38 mouse cellular contexts compared by ENCODE assay signal in the genomic region with DNA sequence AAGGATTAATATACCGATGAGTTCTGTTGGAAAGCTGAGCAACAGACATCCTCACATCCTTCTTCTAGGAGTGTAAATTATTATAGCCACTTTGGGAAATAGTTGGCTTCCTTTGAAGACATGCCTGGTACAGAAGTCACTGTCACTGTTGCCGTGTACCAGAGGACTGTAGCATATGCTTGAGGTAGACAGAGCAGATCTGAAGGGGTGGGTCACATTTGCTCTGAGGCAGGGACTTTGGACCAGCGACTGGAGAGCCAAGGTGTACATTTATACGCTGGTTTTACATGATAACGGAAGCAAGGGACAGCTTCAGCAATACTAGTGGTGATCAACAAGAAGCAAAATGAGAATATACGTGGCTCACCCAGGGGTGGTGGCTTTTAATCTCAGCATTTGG. TPM values are rescaled to one million over a fixed set of nuclear protein-coding genes. Genes with fewer than 3 reads are reported as not detected.
"Had no signal": no experiment of that assay in that cellular context is flagged by ENCODE, and none has a peak within 500 bp of the region (broad histone marks: within the 10 kb centered on the region; RNA-seq: fewer than 3 reads in every experiment).

No protein-coding gene starts in this region.

- H3K9me3 ChIP-seq: embryonic facial prominence, embryonic 12.5 days; embryonic facial prominence, embryonic 15.5 days; forebrain, embryonic 12.5 days had no signal

- H3K4me3 ChIP-seq: embryonic facial prominence, embryonic 10.5 days; embryonic facial prominence, embryonic 12.5 days; embryonic facial prominence, embryonic 13.5 days; embryonic facial prominence, embryonic 15.5 days; erythroblast, embryonic 14.5 days; forebrain, embryonic 10.5 days; forebrain, embryonic 12.5 days; forebrain, embryonic 13.5 days; forebrain, embryonic 15.5 days; gastrocnemius, adult 2 months had no signal

- H3K9ac ChIP-seq: embryonic facial prominence, embryonic 12.5 days; embryonic facial prominence, embryonic 13.5 days; embryonic facial prominence, embryonic 15.5 days; forebrain, embryonic 12.5 days; forebrain, embryonic 13.5 days; forebrain, embryonic 15.5 days; forebrain, postnatal 0 days had no signal

- DNase-seq: cerebellum, adult 18-20 months; cerebellum, adult 2 months; cerebellum, adult 8-10 months; cerebellum, adult 9-10 months; cerebellum, adult 9-11 months; cerebellum, postnatal 10 days; cerebellum, postnatal 14 days; cerebellum, postnatal 25 days; cerebellum, postnatal 36 days; embryo, embryonic 11 days; forebrain, postnatal 0 days; gastrocnemius, adult 2 months; gastrocnemius, postnatal 10 days; gastrocnemius, postnatal 14 days; gastrocnemius, postnatal 25 days; gastrocnemius, postnatal 36 days; heart, adult 11 months had no signal

- H3K27ac ChIP-seq: embryonic facial prominence, embryonic 10.5 days; embryonic facial prominence, embryonic 12.5 days; embryonic facial prominence, embryonic 13.5 days; embryonic facial prominence, embryonic 15.5 days; forebrain, embryonic 10.5 days; forebrain, embryonic 12.5 days; forebrain, embryonic 13.5 days; forebrain, embryonic 15.5 days; gastrocnemius, adult 2 months had no signal

- H3K27me3 ChIP-seq: embryonic facial prominence, embryonic 12.5 days; embryonic facial prominence, embryonic 13.5 days; embryonic facial prominence, embryonic 15.5 days; forebrain, embryonic 12.5 days; forebrain, embryonic 13.5 days; forebrain, embryonic 15.5 days had no signal

- ATAC-seq: forebrain, embryonic 13.5 days; forebrain, embryonic 14.5 days; forebrain, embryonic 15.5 days; forebrain, embryonic 16.5 days; forebrain, postnatal 0 days had no signal

- H3K4me2 ChIP-seq: embryonic facial prominence, embryonic 12.5 days; embryonic facial prominence, embryonic 13.5 days; embryonic facial prominence, embryonic 15.5 days; forebrain, embryonic 12.5 days; forebrain, embryonic 13.5 days; forebrain, embryonic 15.5 days had no signal

- H3K4me1 ChIP-seq: embryonic facial prominence, embryonic 10.5 days; embryonic facial prominence, embryonic 12.5 days; embryonic facial prominence, embryonic 13.5 days; forebrain, embryonic 10.5 days; forebrain, embryonic 12.5 days; forebrain, embryonic 13.5 days; forebrain, embryonic 15.5 days had no signal

RNA-seq across cellular contexts. Expression of a gene that starts 34.6 kb away (rescaled TPM):
- total RNA-seq: gastrocnemius, adult 18-20 months; gastrocnemius, adult 8-10 months; gastrocnemius, postnatal 14 days; gastrocnemius, postnatal 25 days; gastrocnemius, postnatal 36 days; granulocyte monocyte progenitor cell, adult 5-6 weeks had no signal
- polyA plus RNA-seq: cerebellum, adult 2 months; cortical plate, adult 2 months; embryonic facial prominence, embryonic 10.5 days; embryonic facial prominence, embryonic 11.5 days; embryonic facial prominence, embryonic 12.5 days; embryonic facial prominence, embryonic 13.5 days; embryonic facial prominence, embryonic 14.5 days; embryonic facial prominence, embryonic 15.5 days; erythroblast, embryonic 14.5 days; forebrain, embryonic 10.5 days; forebrain, embryonic 11.5 days; forebrain, embryonic 12.5 days; forebrain, embryonic 14.5 days; forebrain, embryonic 15.5 days; forebrain, embryonic 16.5 days; forebrain, postnatal 0 days; frontal cortex, adult 2 months; gonadal fat pad, adult 2 months had no signal

RNA-seq across cellular contexts. Expression of a gene that starts 52.0 kb away (rescaled TPM):
- total RNA-seq: common myeloid progenitor, adult 5-6 weeks; gastrocnemius, adult 18-20 months; gastrocnemius, adult 2 months; gastrocnemius, adult 8-10 months; gastrocnemius, postnatal 25 days; gastrocnemius, postnatal 36 days had no signal
- polyA plus RNA-seq: forebrain, embryonic 11.5 days had no signal
